Mouse (Mus musculus) hindbrain, embryonic 11.5 days (tissue): ENCODE measurements around the gene Npas2. TPM values are rescaled to one million over a fixed set of nuclear protein-coding genes. Genes with fewer than 3 reads are reported as not detected.

Experiments
- ATAC-seq: fragments of 200-750 bp; cut with Nextera tagmentation; 2 replicates; pipeline ENCODE4 v1.8.0; 2017; ENCODE audit warnings: mild to moderate bottlenecking, moderate TSS enrichment, moderate library complexity; ENCODE audit not compliant: low FRiP score
- DNase-seq: peaks from one replicate; pipeline ENCODE4 v3.0.0-alpha.2; 2015; ENCODE audit warnings: low spot score
- H3K27ac ChIP-seq: fragments of 300-500 bp; sonication (generic); 2 replicates; pipeline ENCODE4 v1.5.1; 2014; ENCODE audit warnings: mild to moderate bottlenecking, low read depth, low read length
- H3K27me3 ChIP-seq: fragments of 300-500 bp; sonication (generic); 2 replicates; pipeline ENCODE4 v1.6.1; 2014; ENCODE audit warnings: mild to moderate bottlenecking, low read length, moderate library complexity, mixed read lengths; ENCODE audit not compliant: control insufficient read depth, insufficient read depth
- H3K36me3 ChIP-seq: fragments of 300-500 bp; sonication (generic); 2 replicates; pipeline ENCODE4 v1.6.1; 2014; ENCODE audit warnings: mild to moderate bottlenecking, low read length, moderate library complexity, mixed read lengths; ENCODE audit not compliant: control insufficient read depth, insufficient read depth
- H3K4me1 ChIP-seq: fragments of 300-500 bp; sonication (generic); replicated peaks from 2 replicates; pipeline ENCODE4 v1.6.1; 2014; ENCODE audit warnings: low read length, mixed read lengths; ENCODE audit not compliant: control insufficient read depth, insufficient read depth
- H3K4me2 ChIP-seq: fragments of 300-500 bp; sonication (generic); replicated peaks from 2 replicates; pipeline ENCODE4 v1.6.1; 2014; ENCODE audit warnings: mild to moderate bottlenecking, low read depth, low read length
- H3K4me3 ChIP-seq: fragments of 300-500 bp; sonication (generic); 2 replicates; pipeline ENCODE4 v1.5.1; 2014; ENCODE audit warnings: low read depth, low read length
- H3K9ac ChIP-seq: fragments of 300-500 bp; sonication (generic); 2 replicates; pipeline ENCODE4 v1.6.1; 2014; ENCODE audit warnings: low read depth, low read length
- H3K9me3 ChIP-seq: fragments of 300-500 bp; sonication (generic); 2 replicates; pipeline ENCODE4 v1.6.1; 2016; ENCODE audit warnings: low read length; ENCODE audit not compliant: control insufficient read depth
- WGBS: fragments of 180-500 bp; shearing (Covaris S2); extraction: QIAGEN DNeasy Blood & Tissue Kit; methylation state at CpG from one replicate; pipeline ENCODE4 v1.1.7; 2014; 5-methylcytosine and 5-hydroxymethylcytosine counted together
- polyA plus RNA-seq: library from polyadenylated mRNA; unstranded; fragments of >200 nt; fragmentation: Nextera tagmentation; extraction: Ambion mirVana; gene quantifications from 2 replicates; pipeline ENCODE4 v1.2.1, GENCODE M21; 2014

The Npas2 gene
- polyA plus RNA-seq, 1 experiment from 2014 or later, result 0.12 TPM

- no peaks in the 10 kb centered on the region for H3K27me3 ChIP-seq
- no peak for ATAC-seq
- H3K4me3 ChIP-seq, result no peak overlapping the region
- H3K4me1 ChIP-seq, result no peaks in the 10 kb centered on the region
- H3K4me2 ChIP-seq, result no peak overlapping the region
- no peak for DNase-seq
- no peak overlapping the region for H3K9ac ChIP-seq
- no peak overlapping the region for H3K27ac ChIP-seq
- WGBS, result 92% methylated on average over 11 of the region's 11 CpGs
- no peaks in the 10 kb centered on the region for H3K9me3 ChIP-seq
- no peaks in the 10 kb centered on the region for H3K36me3 ChIP-seq
Observed at GRCm38 (mm10) chr1:39389338-39389737, 195.8 kb downstream of the Npas2 start.

GRCm38 (mm10) chr1:39391652-39392051 is 198.1 kb downstream of the Npas2 start:
- H3K9me3 ChIP-seq, result no peaks in the 10 kb centered on the region
- no peaks in the 10 kb centered on the region for H3K4me1 ChIP-seq
- H3K27me3 ChIP-seq, result no peaks in the 10 kb centered on the region
- WGBS, result 91% methylated on average over 6 of the region's 6 CpGs
- H3K9ac ChIP-seq, result no peak overlapping the region
- no peak overlapping the region for H3K4me2 ChIP-seq
- no peak overlapping the region for H3K27ac ChIP-seq
- ATAC-seq (0 out of 2 replicates have a peak, but pooled peaks have one; percentile 22), DNase-seq (no peak)
- H3K36me3 ChIP-seq, result no peaks in the 10 kb centered on the region
- H3K4me3 ChIP-seq, result no peak overlapping the region

DNA sequence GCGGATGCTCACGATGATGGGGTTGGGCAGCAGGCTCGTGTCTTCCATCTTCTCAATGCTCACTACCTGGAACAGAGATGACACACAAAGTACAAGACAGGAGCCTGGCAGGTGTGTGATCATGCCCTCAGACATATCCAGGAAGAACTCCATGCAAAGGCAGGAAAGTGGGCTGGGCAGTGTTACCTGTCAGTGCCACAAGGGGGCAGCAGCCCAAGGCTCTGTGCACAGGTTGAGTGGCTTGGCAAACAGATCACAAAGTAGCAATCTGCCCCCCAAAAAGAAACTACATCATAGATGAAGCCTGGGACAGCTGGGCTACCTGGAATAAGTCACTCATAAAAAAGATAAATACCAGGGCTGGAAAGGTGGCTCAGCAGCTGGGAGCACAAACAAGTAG is 198.7 kb downstream of the Npas2 start:
- Histone ChIP-seq H3K4me2 (no peak overlapping the region), H3K4me1 (no peaks in the 10 kb centered on the region), H3K9ac (no peak overlapping the region), H3K27ac (no peak overlapping the region), H3K36me3 (no peaks in the 10 kb centered on the region), H3K4me3 (no peak overlapping the region), H3K27me3 (no peaks in the 10 kb centered on the region), H3K9me3 (no peaks in the 10 kb centered on the region)
- 59% methylated on average over 3 of the region's 3 CpGs for WGBS
- DNase-seq, result peak; percentile 83
- no peak for ATAC-seq

DNA sequence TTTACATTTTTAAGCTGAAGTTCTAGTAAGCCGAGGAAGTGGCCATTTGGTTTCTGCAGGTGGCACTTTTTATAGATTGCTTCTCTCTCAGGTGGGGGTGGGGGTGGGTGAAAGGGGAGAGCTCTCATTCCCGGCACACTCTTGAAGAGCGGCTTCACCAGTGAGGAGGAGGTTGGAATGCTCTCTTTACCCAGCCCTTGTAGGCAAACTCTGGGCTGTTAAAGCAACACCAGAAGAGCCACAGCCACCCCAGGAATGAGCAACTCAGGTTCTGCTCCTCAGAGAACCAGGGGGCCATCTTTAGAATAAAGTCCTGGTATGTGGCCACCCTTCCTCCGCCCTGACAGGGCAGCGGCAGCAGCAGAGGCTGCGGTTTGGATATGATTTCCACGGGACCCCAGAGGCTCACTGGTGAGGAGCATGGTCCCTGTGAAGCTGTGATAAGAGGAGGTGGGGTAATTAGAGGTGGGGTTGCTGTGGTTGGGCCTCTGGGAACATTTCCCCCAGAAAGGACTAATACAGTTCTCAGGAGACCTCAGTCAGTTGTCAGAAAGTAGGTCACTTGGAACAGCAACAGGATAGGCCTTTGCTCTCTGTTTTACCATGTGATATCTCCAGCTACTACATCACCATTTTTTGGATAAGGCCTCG is 199.8 kb downstream of the Npas2 start:
- no peak for ATAC-seq
- Histone ChIP-seq H3K4me3 (no peak overlapping the region), H3K36me3 (no peaks in the 10 kb centered on the region), H3K4me1 (no peaks in the 10 kb centered on the region), H3K9me3 (no peaks in the 10 kb centered on the region), H3K9ac (no peak overlapping the region), H3K4me2 (no peak overlapping the region), H3K27ac (no peak overlapping the region), H3K27me3 (no peaks in the 10 kb centered on the region)
- WGBS, result 85% methylated on average over 8 of the region's 8 CpGs
- no peak for DNase-seq

DNA sequence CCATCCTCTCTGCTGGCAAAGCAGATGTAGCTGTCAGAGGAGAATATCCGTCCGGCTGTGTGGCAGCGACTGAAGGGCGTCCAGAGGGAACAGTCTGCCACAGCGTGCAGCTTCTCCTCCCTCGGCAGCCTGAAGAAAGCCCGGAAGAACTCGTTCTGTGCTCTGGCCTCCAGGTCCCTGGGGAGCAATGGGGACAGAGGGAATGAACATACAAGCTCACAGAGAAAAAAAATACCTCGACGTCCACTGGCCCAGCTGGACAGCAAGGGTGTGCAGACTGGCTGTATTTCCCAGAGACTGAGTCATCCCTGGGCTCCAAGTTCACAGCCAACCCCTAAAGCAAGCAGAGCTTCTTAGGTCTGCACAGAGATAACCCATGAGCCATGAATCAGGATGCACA is 200.6 kb downstream of the Npas2 start:
- Histone ChIP-seq H3K4me3 (no peak overlapping the region), H3K27ac (no peak overlapping the region), H3K4me2 (no peak overlapping the region), H3K9ac (no peak overlapping the region), H3K4me1 (no peaks in the 10 kb centered on the region), H3K27me3 (no peaks in the 10 kb centered on the region), H3K9me3 (no peaks in the 10 kb centered on the region), H3K36me3 (no peaks in the 10 kb centered on the region)
- DNase-seq, result no peak
- no peak for ATAC-seq
- 55% methylated on average over 10 of the region's 10 CpGs for WGBS

- Histone ChIP-seq H3K27ac (no peak overlapping the region), H3K4me3 (no peak overlapping the region), H3K9ac (no peak overlapping the region), H3K27me3 (no peaks in the 10 kb centered on the region), H3K4me2 (no peak overlapping the region), H3K4me1 (no peaks in the 10 kb centered on the region), H3K9me3 (no peaks in the 10 kb centered on the region), H3K36me3 (no peaks in the 10 kb centered on the region)
- WGBS, result 91% methylated on average over 3 of the region's 3 CpGs
- ATAC-seq, result no peak
- DNase-seq, result no peak
Observed at GRCm38 (mm10) chr1:39394650-39395049, 201.1 kb downstream of the Npas2 start.

DNA sequence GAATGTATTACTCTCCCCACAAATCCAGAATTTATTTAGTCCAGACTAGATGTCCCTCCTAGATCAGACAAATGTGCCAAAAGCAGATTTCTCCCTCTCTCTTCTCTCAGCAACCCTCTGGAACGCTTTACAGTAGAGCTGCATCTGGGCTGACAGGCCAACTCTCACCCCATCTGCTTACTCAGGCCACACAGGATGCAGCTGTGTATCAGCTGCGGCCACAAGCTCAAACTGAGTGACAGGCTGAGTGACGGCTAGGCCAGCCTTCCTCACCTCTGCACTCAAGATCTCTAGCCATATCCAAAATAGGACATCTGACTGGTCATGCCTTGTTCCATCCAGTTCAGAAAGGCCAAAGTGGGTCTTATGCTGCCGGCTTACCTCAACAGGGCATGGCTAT is 202.8 kb downstream of the Npas2 start:
- Histone ChIP-seq H3K4me1 (no peaks in the 10 kb centered on the region), H3K27me3 (no peaks in the 10 kb centered on the region), H3K36me3 (no peaks in the 10 kb centered on the region), H3K27ac (no peak overlapping the region), H3K4me2 (no peak overlapping the region), H3K4me3 (no peak overlapping the region), H3K9ac (no peak overlapping the region), H3K9me3 (no peaks in the 10 kb centered on the region)
- DNase-seq, result no peak
- ATAC-seq, result no peak
- 72% methylated on average over 4 of the region's 4 CpGs for WGBS

DNA sequence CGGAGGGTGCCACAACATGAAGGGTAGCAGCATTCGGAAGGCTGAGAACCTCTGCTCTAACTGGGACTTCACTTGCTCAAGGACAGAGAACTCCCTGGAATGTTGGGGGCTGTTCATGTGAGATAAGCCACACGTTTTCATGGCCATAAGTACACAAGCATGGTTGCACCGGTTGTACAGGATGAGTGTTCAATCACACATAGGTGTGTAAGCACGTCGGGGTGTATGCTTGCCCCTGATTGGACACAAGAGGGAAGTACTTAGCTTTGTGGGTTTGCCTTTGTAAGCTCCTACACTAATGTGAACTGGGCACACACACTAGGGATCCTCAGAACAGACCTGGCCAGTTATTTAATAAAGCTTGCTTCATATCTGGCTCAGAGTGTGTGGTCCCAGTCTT is 204.8 kb downstream of the Npas2 start:
- no peaks in the 10 kb centered on the region for H3K4me1 ChIP-seq
- H3K9ac ChIP-seq, result no peak overlapping the region
- no peaks in the 10 kb centered on the region for H3K36me3 ChIP-seq
- no peaks in the 10 kb centered on the region for H3K27me3 ChIP-seq
- no peak overlapping the region for H3K4me2 ChIP-seq
- WGBS, result 92% methylated on average over 6 of the region's 6 CpGs
- no peak for DNase-seq
- no peaks in the 10 kb centered on the region for H3K9me3 ChIP-seq
- no peak overlapping the region for H3K27ac ChIP-seq
- H3K4me3 ChIP-seq, result no peak overlapping the region
- ATAC-seq, result no peak

GRCm38 (mm10) chr1:39399228-39399627 is 205.7 kb downstream of the Npas2 start:
- H3K9ac ChIP-seq, result no peak overlapping the region
- 74% methylated on average over 4 of the region's 4 CpGs for WGBS
- H3K4me2 ChIP-seq, result no peak overlapping the region
- no peaks in the 10 kb centered on the region for H3K4me1 ChIP-seq
- no peaks in the 10 kb centered on the region for H3K9me3 ChIP-seq
- no peaks in the 10 kb centered on the region for H3K36me3 ChIP-seq
- ATAC-seq (no peak), DNase-seq (no peak)
- H3K4me3 ChIP-seq, result no peak overlapping the region
- no peak overlapping the region for H3K27ac ChIP-seq
- no peaks in the 10 kb centered on the region for H3K27me3 ChIP-seq
